ENCODE assay signal across 10 mouse cellular contexts in the genomic region with DNA sequence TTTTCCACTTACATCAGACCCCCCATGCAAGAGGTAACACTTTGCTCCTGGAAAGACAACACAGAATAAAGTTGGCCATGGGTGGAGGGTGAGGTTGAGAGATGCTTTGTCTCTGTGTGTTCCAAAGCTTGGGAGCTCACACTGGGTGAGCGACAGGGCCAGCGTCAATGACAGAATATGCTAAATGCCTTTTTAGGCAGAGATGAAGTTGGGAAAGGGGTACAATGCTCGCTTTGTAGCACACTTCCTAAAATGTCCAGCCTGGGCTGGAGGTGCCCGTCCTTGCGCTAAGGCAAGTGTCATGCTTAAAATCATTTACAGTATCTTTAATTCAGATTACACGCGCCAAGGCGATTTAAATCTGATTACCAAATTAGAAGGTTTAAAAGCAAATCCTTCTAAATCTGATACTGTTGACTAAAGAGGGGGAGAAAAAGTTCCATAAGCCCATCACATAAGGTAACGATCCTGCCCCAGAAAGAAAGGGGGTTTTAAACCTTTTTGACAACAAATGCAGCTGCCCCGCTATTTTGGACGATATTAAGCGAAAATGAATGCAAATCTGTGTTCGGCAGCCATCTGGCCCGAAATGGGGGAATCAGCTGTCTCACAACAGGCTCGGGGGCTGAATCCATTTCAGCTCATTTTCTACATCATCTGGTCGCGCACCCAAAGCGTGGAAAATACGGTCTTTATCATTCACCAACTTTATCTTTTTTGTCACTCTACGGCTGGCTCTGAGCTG. TPM values are rescaled to one million over a fixed set of nuclear protein-coding genes. Genes with fewer than 3 reads are reported as not detected.
DNase-seq lines count a peak whose midpoint lies in the region; ATAC-seq and TF ChIP-seq lines count a peak whose summit lies in the region.
"Had no signal": no experiment of that assay in that cellular context is flagged by ENCODE, and none has a peak within 500 bp of the region (broad histone marks: within the 10 kb centered on the region; RNA-seq: fewer than 3 reads in every experiment).

No protein-coding gene starts in this region.

- H3K4me3 ChIP-seq in gastrocnemius, adult 2 months, result peak overlapping the region; percentile 68
- H3K4me3 ChIP-seq in embryonic facial prominence, embryonic 15.5 days (replicated peaks), result peak overlapping the region; percentile 34
- H3K4me3 ChIP-seq in hindbrain, embryonic 16.5 days (ENCODE audit: low read length), result peak overlapping the region; percentile 32
- peak overlapping the region; percentile 23 for H3K4me3 ChIP-seq in neural tube, embryonic 11.5 days (ENCODE audit: low read depth, low read length)

- H3K9me3 ChIP-seq in embryonic facial prominence, embryonic 15.5 days (replicated peaks), result no peaks in the 10 kb centered on the region
- H3K9me3 ChIP-seq in hindbrain, embryonic 16.5 days (ENCODE audit: control insufficient read depth, low read length), result no peaks in the 10 kb centered on the region
- no peaks in the 10 kb centered on the region for H3K9me3 ChIP-seq in neural tube, embryonic 11.5 days (ENCODE audit: control insufficient read depth, low read length)

- no peak overlapping the region for H3K9ac ChIP-seq in embryonic facial prominence, embryonic 15.5 days
- peak overlapping the region; percentile 57 for H3K9ac ChIP-seq in hindbrain, embryonic 16.5 days (ENCODE audit: low read depth, low read length)
- peak overlapping the region; percentile 44; the same call in 1 of the 2 replicates for H3K9ac ChIP-seq in neural tube, embryonic 11.5 days (ENCODE audit: low read length)

- DNase-seq in gastrocnemius, adult 2 months, result no peak
- DNase-seq in gastrocnemius, postnatal 36 days, result no peak
- DNase-seq in neural tube, embryonic 11.5 days (ENCODE audit: low spot score), result peak; percentile 46
- DNase-seq in right cerebral cortex, postnatal 25 days, result no peak
- no peak for DNase-seq in layer of hippocampus, postnatal 25 days (ENCODE audit: extremely low spot score in 1 of 2, low spot score in 1 of 2)
- no peak for DNase-seq in urinary bladder, adult 2 months (ENCODE audit: low spot score)
- DNase-seq: kidney, adult 9 months had no signal

- peak overlapping the region; percentile 47 for H3K4me2 ChIP-seq in embryonic facial prominence, embryonic 15.5 days (replicated peaks)
- peak overlapping the region; percentile 83 for H3K4me2 ChIP-seq in hindbrain, embryonic 16.5 days (ENCODE audit: low read length)
- H3K4me2 ChIP-seq in neural tube, embryonic 11.5 days (ENCODE audit: low read depth), result peak overlapping the region; percentile 91

- peaks cover 79% of the 10 kb centered on the region for H3K27me3 ChIP-seq in embryonic facial prominence, embryonic 15.5 days
- H3K27me3 ChIP-seq in hindbrain, embryonic 16.5 days (replicated peaks; ENCODE audit: control insufficient read depth, insufficient read depth, low read length), result no peaks in the 10 kb centered on the region
- H3K27me3 ChIP-seq in neural tube, embryonic 11.5 days (ENCODE audit: control insufficient read depth, insufficient read depth, low read length), result peaks cover 73% of the 10 kb centered on the region

- intact Hi-C loops in gastrocnemius, adult 2 months (cut with DNase I), result loop anchor here (10.0 kb wide), 1 partner anchor 242 kb away; no protein-coding TSS in a partner anchor
- intact Hi-C loops in gastrocnemius, postnatal 36 days (cut with DNase I), result no loop called here

- TF ChIP-seq CTCF in gastrocnemius, adult 2 months (IDR thresholded peaks at IDR 0.05), result no peak

- ATAC-seq in embryonic facial prominence, embryonic 15.5 days (ENCODE audit: insufficient number of reproducible peaks, low FRiP score, low TSS enrichment, low read depth), result no peak
- no peak for ATAC-seq in hindbrain, embryonic 16.5 days
- ATAC-seq in neural tube, embryonic 11.5 days (ENCODE audit: insufficient read depth, low FRiP score, low TSS enrichment), result no peak

- peaks cover 70% of the 10 kb centered on the region for H3K4me1 ChIP-seq in embryonic facial prominence, embryonic 15.5 days
- peaks cover 21% of the 10 kb centered on the region for H3K4me1 ChIP-seq in hindbrain, embryonic 16.5 days (ENCODE audit: control insufficient read depth, insufficient read depth, low read depth, low read length)
- H3K4me1 ChIP-seq in neural tube, embryonic 11.5 days (ENCODE audit: control insufficient read depth, insufficient read depth, low read length), result peaks cover 50% of the 10 kb centered on the region

- no peak overlapping the region for H3K27ac ChIP-seq in gastrocnemius, adult 2 months
- H3K27ac ChIP-seq in embryonic facial prominence, embryonic 15.5 days (replicated peaks), result peak overlapping the region; percentile 44; the same call in 1 of the 2 replicates
- H3K27ac ChIP-seq in hindbrain, embryonic 16.5 days (ENCODE audit: low read depth, low read length), result peak overlapping the region; percentile 86
- H3K27ac ChIP-seq in neural tube, embryonic 11.5 days (ENCODE audit: low read depth, low read length), result peak overlapping the region; percentile 81

- 5% methylated on average over 20 of the region's 20 CpGs for WGBS in embryonic facial prominence, embryonic 15.5 days
- WGBS in hindbrain, embryonic 16.5 days, result 4% methylated on average over 20 of the region's 20 CpGs
- WGBS in neural tube, embryonic 11.5 days, result under 1% methylated on average over 20 of the region's 20 CpGs

- H3K36me3 ChIP-seq in embryonic facial prominence, embryonic 15.5 days, result no peaks in the 10 kb centered on the region
- no peaks in the 10 kb centered on the region for H3K36me3 ChIP-seq in hindbrain, embryonic 16.5 days (ENCODE audit: control insufficient read depth, insufficient read depth, low read length)
- H3K36me3 ChIP-seq in neural tube, embryonic 11.5 days (ENCODE audit: control insufficient read depth, insufficient read depth, low read length), result no peaks in the 10 kb centered on the region

RNA-seq across cellular contexts. Expression of a gene that starts 2.1 kb away (rescaled TPM):
- total RNA-seq in gastrocnemius, adult 2 months (2021), result 1 to 10 TPM; 7.2 to 7.7 TPM
- total RNA-seq in gastrocnemius, postnatal 36 days (2021), result 1 to 10 TPM; 7.1 to 7.6 TPM
- polyA plus RNA-seq in embryonic facial prominence, embryonic 15.5 days (2015; fragmentation: Nextera tagmentation; extraction: Ambion mirVana), result 6.4 and 6.7 TPM in 2 replicates
- 10.3 and 10.7 TPM in 2 replicates for polyA plus RNA-seq in hindbrain, embryonic 16.5 days (2015; fragmentation: Nextera tagmentation; extraction: Ambion mirVana)
- polyA plus RNA-seq in neural tube, embryonic 11.5 days (2014; fragmentation: Nextera tagmentation; extraction: Ambion mirVana), result 12.9 and 13.0 TPM in 2 replicates
- under 1 TPM; 0.42 to 0.54 TPM for total RNA-seq in layer of hippocampus, postnatal 25 days (2021)
- 1.1 and 1.2 TPM in 2 replicates for polyA plus RNA-seq in urinary bladder, adult 2 months (2012; rRNA removed)
- polyA plus RNA-seq: liver, adult 2 months had no signal
